Mouse (Mus musculus): Measurements from ENCODE around the gene Nat8f1.
"Not testable (repeated sequence)": the region's sequence is repeated elsewhere in the genome, so short reads cannot be mapped to it uniquely, and the experiment has no call there.

Nat8f1 gene

GRCm38 (mm10) chr6:85915539-85916513, at the start of gene Nat8f1:
Nat8f1 (minus strand) TSS chr6:85915687.
- DNase-seq, result peak; percentile 97

GRCm38 (mm10) chr6:85961101-85962091, 45.9 kb upstream of the Nat8f1 start, which contains the start of gene Dusp11:
Dusp11 (minus strand) TSS chr6:85961667.
- DNase-seq, result peak; percentile 93

GRCm38 (mm10) chr6:85957581-85957980, 42.1 kb upstream of the Nat8f1 start:
- peak; percentile 46 for DNase-seq

DNA sequence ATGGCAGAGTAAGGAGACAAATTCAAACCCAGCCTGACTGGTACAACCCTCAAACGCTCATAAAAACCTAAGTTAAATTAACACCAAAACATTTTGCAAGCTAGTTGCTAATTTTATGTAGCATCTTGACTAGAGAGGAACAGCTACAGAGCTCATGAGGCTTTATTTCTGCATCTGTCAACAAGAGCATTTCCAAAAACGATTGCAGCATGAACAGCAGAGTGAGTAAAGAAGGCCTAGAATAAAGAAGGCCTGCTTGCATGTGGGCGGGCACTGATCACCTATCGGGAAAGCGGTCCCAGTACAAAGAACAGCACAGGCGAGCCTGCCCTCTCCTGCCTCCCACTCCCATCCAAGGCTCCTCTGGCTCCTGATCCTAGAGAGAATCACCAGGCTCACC, 33.1 kb upstream of the Nat8f1 start:
- no peak for DNase-seq

DNA sequence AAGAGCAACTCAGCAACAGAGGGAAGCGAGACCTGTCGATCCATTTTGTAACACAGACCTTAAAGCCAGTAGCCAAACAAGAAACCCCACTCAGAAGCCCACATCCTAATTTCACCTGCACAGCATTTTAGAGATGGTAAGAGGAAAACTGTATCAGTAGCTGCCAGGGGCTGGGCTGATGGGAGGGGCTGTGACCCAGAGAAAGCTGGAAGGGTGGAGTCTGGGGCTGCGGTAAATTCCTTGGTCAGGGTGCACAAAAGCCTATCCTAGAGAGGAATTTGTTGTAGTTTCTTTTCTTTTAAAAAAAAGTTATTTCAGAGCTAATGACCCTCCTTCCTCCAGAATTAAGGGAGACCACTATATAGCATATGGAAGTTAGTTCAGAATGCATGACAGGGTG, 27.0 kb upstream of the Nat8f1 start:
- no peak for DNase-seq

DNA sequence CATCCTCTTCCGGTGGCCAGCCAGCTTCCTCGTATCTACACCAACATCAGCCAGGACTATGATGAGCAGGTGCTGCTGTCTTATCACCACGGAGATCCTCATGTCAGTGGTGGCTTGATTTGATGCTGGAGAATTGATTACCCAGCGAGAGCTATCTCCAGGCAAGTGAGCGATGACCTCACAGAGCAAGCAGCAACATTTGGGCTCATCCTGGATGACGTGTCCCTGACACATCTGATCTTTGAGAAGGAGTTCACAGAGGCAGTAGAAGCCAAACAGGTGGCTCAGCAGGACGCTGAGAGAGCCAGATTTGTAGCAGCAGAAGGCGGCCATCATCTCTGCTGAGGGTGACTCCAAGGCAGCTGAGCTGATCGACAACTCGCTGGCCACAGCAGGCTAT, 23.2 kb upstream of the Nat8f1 start:
- DNase-seq, result no peak

DNA sequence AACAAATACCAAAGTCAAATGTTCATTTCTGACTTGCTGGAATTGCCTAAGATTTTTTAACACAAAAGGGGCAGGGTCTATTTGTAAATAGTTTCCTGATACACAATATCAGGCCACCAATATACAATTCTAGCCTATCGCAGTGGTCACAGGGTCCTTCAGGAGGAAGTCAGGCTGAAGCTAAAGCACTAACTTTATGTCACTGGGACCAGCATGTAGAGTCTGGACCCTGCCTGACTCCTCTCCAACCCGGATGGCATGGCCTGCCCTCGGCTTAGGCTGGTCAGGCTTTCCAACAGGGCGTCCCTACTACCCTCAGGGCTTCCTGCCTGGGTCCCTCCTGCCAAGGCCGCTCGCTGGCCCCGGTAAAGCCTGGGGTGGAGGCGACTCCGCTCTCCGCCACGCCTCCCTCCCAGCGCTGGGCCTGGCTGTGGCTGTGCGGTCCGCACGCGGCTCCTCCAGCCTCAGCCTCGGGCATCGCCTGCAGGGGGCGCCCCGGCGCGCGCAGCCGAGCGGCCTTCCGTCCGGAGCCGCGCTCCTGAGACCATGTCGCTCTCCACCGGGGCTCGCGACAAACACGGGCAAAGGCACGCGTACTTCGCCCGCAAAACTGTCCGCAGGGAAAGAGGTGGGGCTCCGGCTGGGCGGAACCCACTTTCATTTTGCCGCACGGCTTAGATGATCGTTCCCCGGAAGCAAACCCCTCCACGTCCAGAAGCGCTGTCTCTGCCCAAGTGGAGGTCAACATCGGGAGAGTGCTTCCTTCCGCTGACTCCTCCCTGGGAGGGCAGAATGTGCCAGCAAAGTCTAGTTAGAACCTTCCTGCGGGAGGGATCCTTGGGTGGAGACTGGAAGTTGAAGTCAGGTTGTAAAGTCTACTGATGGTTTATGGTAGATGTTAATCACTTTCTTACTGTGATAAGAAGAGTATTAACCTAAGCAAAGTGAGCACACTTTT, 21.3 kb upstream of the Nat8f1 start:
- DNase-seq, result peak; percentile 91

DNA sequence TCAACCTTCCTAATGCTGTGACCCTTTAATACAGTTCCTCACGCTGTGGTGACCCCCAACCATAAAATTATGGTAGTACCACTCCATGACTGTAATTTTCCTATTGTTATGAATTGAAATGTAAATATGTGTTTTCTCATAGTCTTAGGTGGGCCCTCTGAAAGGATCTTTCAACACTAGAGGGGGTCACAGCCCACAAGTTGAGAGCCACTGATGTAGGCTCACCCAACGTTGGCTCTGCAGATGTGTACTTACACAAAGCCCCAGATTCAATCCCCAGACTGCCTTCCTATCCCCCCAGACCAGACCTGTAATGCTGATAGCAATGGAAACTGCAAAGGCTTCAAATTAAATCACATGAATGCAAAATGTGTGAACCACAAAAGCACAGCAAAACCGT, 20.2 kb upstream of the Nat8f1 start:
- DNase-seq, result no peak

GRCm38 (mm10) chr6:85934047-85934446, 18.6 kb upstream of the Nat8f1 start:
- no peak for DNase-seq

- DNase-seq, result no peak
Observed at GRCm38 (mm10) chr6:85929312-85929711, 13.8 kb upstream of the Nat8f1 start.

DNA sequence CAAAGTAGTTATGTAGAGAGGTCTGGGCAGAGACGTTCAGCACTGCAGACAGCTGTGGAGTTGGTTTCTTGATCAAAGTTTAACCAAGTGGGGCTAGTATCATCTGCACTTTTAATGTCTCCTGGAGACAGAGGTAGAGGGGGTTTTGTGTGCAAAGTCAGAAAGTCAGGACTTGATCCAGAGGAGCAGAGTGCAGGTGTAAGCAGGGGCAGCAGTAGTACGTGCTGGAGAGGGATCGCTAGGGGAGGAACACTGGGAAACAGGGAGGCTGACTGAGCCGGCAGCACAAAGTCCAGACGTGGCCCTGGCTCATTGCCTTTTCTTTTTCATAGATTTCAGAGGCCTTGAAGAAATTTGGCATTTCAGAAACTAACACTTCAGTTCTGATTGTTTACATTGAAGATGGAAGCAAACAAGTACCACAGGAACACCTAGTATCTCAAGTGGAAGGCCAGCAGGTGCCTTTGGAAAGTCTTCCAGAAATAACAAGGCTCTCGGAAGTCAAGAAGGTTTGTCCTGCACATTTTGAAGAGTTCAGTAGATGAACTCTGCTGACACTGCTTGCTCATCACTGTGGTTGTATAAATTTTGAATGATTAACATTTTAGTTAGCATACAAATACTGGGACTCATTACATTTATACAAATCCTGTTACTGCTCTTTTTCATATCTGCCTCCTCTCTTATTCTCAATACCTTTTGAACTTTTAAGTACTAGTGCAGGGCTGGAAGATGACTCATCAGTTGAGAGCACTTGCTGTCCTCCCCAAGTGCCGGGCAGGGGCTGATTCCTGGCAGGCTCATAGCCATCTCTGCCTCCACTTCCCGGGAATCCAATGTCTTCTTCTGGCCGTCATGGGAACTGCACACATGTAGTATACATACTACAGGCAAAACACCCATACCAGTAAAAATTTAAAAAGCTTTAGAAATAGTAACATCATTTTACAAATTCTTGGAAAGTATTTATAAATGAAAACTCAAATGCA, 12.3 kb upstream of the Nat8f1 start:
- DNase-seq, result no peak

DNA sequence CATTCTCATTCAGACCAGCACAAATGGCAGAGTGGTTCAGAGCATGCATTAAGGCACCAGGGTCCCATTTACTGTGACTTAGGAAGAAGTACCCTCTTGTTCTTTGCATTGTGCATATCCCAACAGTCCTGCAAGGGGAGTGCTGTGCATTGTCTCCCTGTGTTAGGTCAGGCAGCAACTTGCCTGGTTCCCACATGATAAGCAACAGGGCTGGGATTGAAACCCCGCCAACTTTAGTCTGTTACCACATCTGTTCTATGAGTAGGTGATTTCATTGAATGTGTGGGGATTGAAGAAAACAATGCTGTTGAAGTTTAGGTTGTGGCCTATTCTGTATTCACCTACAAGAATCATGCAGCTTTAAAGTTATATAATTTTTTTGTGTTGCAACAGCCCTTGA, 11.2 kb upstream of the Nat8f1 start:
- DNase-seq, result no peak

- DNase-seq, result no peak
Observed at GRCm38 (mm10) chr6:85923643-85924042, 8.2 kb upstream of the Nat8f1 start.

DNA sequence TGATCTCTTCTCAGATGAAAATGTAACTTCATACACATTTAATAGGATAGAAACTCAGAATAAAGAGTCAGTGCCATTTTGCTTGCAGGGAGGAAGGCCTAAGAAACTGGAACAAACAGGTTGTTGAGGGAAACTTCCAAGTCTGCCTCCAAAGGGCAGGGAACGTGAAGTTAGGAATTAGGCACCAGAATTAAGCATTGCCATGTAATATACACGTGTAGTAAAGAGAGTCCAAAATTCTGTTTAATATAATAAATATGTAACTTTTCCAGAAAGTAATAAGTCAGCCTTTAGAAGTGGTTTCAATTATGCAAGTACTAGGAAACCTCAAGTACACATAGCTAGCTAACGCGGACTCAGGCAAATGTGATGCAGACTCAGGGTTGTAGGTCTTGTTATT, 3.9 kb upstream of the Nat8f1 start:
- no peak for DNase-seq

DNA sequence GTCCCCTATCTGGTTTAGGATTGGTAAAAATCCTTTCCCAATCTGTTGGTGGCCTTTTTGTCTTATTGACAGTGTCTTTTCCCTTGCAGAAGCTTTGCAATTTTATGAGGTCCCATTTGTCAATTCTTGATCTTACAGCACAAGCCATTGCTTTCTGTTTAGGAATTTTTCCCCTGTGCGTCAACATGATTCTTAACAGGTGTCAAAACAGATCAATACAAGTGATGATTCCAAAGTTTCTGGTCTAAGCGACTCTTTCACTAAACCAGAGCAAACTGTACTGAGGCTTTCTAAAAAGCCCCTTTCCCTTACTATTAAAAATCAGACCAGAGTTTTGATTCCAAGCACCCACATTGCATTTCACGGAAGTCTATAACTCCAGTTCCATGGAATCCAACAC, 2.9 kb upstream of the Nat8f1 start:
- DNase-seq, result not testable (repeated sequence)

GRCm38 (mm10) chr6:85916596-85916995, 1.1 kb upstream of the Nat8f1 start:
- no peak for DNase-seq

DNA sequence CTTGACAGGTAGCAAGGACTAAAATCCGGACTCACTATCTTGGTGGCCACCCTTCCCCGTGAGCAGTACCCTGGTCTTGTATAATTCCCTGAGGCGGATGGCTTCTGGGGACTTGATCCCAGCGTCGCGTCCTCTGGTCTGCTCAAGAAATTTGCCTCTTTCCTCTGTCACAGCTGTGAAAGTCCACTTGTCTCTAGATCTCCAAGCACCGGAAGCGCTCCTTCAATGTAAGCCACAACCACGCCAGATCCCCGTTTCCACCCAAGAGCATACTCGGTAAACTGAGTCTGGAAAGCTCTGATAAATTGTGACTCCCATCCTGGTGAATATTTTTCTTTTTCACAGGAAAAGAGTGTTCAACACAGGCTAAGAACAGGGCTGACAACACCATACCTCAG, 347 bp downstream of the Nat8f1 start:
- no peak for DNase-seq

GRCm38 (mm10) chr6:85911587-85911986, 3.9 kb downstream of the Nat8f1 start, which contains the start of gene Tprkb:
Tprkb (plus strand) TSS chr6:85911865.
- DNase-seq, result peak; percentile 45

DNA sequence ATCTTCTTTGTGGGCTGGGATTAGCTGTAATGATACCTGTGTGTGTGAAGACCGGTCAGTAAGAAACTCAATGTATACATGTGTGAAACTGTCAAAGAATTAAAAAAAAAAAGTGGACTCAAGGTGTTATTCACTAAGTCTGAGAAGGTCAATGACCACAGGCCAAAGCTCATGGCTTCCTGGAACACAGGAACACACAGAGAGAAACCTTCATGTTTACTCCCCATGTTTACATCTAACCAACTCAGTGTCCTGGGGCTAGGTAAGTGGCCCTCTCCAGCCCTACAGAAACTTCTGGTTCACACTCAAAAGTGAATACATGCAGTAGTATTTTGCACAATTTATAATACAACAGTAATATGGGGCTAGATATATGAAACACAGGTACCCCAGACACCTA, 5.8 kb downstream of the Nat8f1 start:
- DNase-seq, result no peak

- DNase-seq, result no peak
Observed at GRCm38 (mm10) chr6:85908341-85908740, 7.1 kb downstream of the Nat8f1 start.

- DNase-seq, result not testable (repeated sequence)
Observed at GRCm38 (mm10) chr6:85906911-85907351, 8.6 kb downstream of the Nat8f1 start.

All from lung, postnatal 36 days (tissue).